Mouse (Mus musculus): ENCODE measurements at regions not wholly inside any gene's neighbourhood (a gene's known extent, or its start where the extent isn't known, plus 50 kb on each side); places are given as distances from the start of the nearest gene placed in this dataset.

- no peak; the same call in 1 of the 2 replicates for ATAC-seq
- 58% methylated on average over 15 of the region's 15 CpGs for WGBS
- no peak overlapping the region for H3K4me3 ChIP-seq (replicated peaks)
- no peak overlapping the region for H3K27ac ChIP-seq
- H3K27me3 ChIP-seq (replicated peaks), result no peaks in the 10 kb centered on the region
- H3K4me2 ChIP-seq (replicated peaks), result no peak overlapping the region
- H3K9ac ChIP-seq, result no peak overlapping the region
- H3K9me3 ChIP-seq, result no peaks in the 10 kb centered on the region
- H3K4me1 ChIP-seq (replicated peaks), result peaks cover 11% of the 10 kb centered on the region
- no peaks in the 10 kb centered on the region for H3K36me3 ChIP-seq
Observed at GRCm38 (mm10) chr6:117675059-117675800, 165.8 kb upstream of the Zfp637 start.

DNA sequence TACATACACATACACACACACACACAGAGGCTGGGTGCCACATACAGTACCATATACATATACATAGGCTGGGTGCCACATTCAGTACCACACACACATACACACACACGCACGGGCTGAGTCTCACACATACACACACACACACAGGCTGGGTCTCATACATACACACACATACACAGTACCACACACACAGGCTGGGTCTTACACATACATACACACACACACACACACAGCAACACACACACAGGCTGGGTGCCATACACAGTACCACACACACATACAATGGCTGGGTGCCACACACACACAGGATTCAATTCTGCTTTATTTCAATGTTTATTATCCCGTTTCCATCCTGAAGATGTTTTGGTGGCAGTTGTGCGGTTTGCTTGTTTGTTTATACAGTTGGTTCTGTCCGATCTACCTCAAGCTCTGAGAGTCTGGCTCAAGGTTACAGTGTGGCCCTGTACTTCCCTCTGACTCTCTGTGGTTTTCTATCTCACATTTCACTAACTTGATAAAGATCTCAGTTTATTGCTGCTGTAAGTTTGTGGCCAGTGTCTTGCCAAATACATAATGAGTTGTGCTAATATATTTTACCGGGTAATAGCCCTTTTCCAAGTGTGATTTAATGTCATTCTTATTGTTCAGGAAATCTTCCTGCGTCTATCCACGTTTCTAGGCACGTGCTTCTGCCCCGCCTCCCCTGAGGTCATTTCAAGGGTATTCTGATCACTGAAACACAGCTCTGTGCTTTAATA is 164.7 kb upstream of the Zfp637 start:
- no peak overlapping the region for H3K9ac ChIP-seq
- no peaks in the 10 kb centered on the region for H3K36me3 ChIP-seq
- no peak overlapping the region for H3K4me2 ChIP-seq (replicated peaks)
- H3K9me3 ChIP-seq, result no peaks in the 10 kb centered on the region
- 0 out of 2 replicates have a peak, but pooled peaks have one; percentile 41 for ATAC-seq
- H3K4me3 ChIP-seq (replicated peaks), result no peak overlapping the region
- H3K4me1 ChIP-seq (replicated peaks), result peaks cover 9% of the 10 kb centered on the region; the same call in 1 of the 2 replicates
- H3K27ac ChIP-seq, result no peak overlapping the region
- H3K27me3 ChIP-seq (replicated peaks), result no peaks in the 10 kb centered on the region
- WGBS, result 49% methylated on average over 10 of the region's 10 CpGs

GRCm38 (mm10) chr6:117677062-117677461 is 163.9 kb upstream of the Zfp637 start:
- no peak overlapping the region for H3K4me2 ChIP-seq (replicated peaks)
- H3K4me1 ChIP-seq (replicated peaks), result peaks cover 9% of the 10 kb centered on the region; the same call in 1 of the 2 replicates
- no peak overlapping the region for H3K4me3 ChIP-seq (replicated peaks)
- no peaks in the 10 kb centered on the region for H3K27me3 ChIP-seq (replicated peaks)
- no peaks in the 10 kb centered on the region for H3K9me3 ChIP-seq
- 62% methylated on average over 7 of the region's 7 CpGs for WGBS
- no peak for ATAC-seq
- no peak overlapping the region; the same call in 1 of the 2 replicates for H3K27ac ChIP-seq
- H3K36me3 ChIP-seq, result no peaks in the 10 kb centered on the region
- no peak overlapping the region for H3K9ac ChIP-seq

DNA sequence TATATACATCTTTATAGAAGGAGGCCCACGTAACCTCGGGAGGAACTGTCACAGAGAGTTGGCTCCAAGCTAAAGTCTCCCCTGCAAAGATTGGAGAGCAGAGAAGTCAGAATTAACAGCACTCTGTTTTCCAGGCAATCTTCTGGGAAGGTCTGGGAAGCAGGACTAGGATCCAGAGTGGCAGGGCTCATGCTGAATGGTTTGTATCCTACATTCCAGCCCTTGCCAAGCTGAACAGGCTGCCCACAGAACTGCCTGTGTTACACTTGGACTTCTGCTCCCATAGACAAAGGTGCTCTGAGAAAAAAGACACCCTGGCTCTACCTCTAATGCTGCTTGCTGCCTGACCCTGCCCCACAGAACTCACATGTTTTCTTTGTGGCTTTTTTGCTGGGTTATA is 163.2 kb upstream of the Zfp637 start:
- H3K9me3 ChIP-seq, result no peaks in the 10 kb centered on the region
- H3K36me3 ChIP-seq, result no peaks in the 10 kb centered on the region
- H3K27me3 ChIP-seq (replicated peaks), result no peaks in the 10 kb centered on the region
- no peak overlapping the region for H3K9ac ChIP-seq
- H3K27ac ChIP-seq, result 0 out of 2 replicates have a peak overlapping the region, but pooled peaks have one; percentile 37
- peaks cover 9% of the 10 kb centered on the region; the same call in 1 of the 2 replicates for H3K4me1 ChIP-seq (replicated peaks)
- WGBS, result 79% methylated on average over 2 of the region's 2 CpGs
- H3K4me3 ChIP-seq (replicated peaks), result no peak overlapping the region
- H3K4me2 ChIP-seq (replicated peaks), result no peak overlapping the region
- ATAC-seq, result no peak

DNA sequence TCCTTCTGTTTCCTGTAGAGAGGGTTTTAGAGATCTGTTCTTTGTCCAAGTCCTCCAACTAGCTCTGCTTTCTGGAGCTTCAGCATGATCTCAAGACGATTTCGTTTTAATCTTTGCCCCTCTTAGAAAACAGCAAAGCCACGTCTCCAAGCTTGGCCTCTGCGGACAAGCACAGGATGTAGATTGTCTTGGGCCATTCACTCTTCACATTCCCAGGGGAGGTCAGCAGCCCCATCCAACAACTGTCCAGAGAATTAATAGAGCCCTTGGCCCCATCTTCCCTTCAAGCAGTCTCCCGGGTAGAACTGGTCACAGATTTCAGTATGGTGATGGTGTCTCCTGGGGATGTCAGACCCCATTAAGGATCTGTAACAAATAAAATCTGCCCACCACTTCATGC is 162.7 kb upstream of the Zfp637 start:
- H3K27ac ChIP-seq, result no peak overlapping the region
- H3K9me3 ChIP-seq, result no peaks in the 10 kb centered on the region
- no peak for ATAC-seq
- H3K4me3 ChIP-seq (replicated peaks), result no peak overlapping the region
- H3K4me1 ChIP-seq (replicated peaks), result peaks cover 9% of the 10 kb centered on the region; the same call in 1 of the 2 replicates
- no peaks in the 10 kb centered on the region for H3K36me3 ChIP-seq
- no peaks in the 10 kb centered on the region for H3K27me3 ChIP-seq (replicated peaks)
- no peak overlapping the region for H3K9ac ChIP-seq
- 49% methylated on average over 5 of the region's 5 CpGs for WGBS
- no peak overlapping the region for H3K4me2 ChIP-seq (replicated peaks)

GRCm38 (mm10) chr6:117678877-117679276 is 162.1 kb upstream of the Zfp637 start:
- WGBS, result 42% methylated on average over 4 of the region's 4 CpGs
- H3K4me3 ChIP-seq (replicated peaks), result no peak overlapping the region
- no peak for ATAC-seq
- no peaks in the 10 kb centered on the region for H3K9me3 ChIP-seq
- no peaks in the 10 kb centered on the region for H3K27me3 ChIP-seq (replicated peaks)
- H3K4me1 ChIP-seq (replicated peaks), result peaks cover 9% of the 10 kb centered on the region; the same call in 1 of the 2 replicates
- no peak overlapping the region for H3K4me2 ChIP-seq (replicated peaks)
- H3K27ac ChIP-seq, result no peak overlapping the region
- H3K9ac ChIP-seq, result no peak overlapping the region
- no peaks in the 10 kb centered on the region for H3K36me3 ChIP-seq

DNA sequence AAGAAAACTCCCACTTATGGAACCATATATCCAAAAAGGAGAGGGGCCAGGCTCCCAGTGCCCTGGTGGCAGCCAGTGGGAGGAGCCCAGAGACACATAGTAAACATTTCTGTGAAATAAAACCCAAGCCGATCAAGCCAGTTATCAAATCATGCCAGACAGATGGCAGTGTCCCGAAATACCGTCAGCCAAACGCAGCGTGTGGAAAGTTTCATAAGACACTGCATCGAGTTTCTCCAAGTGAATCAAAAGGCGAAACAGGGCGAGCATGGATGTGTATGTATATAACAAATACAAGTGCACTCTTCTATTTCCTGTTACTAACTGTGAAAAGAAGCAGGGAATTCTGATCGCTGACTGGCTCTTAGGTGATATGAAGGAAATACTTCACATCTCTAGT is 154.8 kb upstream of the Zfp637 start:
- ATAC-seq, result no peak
- no peak overlapping the region for H3K4me3 ChIP-seq (replicated peaks)
- 63% methylated on average over 9 of the region's 9 CpGs for WGBS
- no peaks in the 10 kb centered on the region for H3K9me3 ChIP-seq
- H3K27me3 ChIP-seq (replicated peaks), result no peaks in the 10 kb centered on the region
- H3K9ac ChIP-seq, result no peak overlapping the region
- H3K4me2 ChIP-seq (replicated peaks), result no peak overlapping the region
- H3K4me1 ChIP-seq (replicated peaks), result peaks cover 4% of the 10 kb centered on the region; the same call in 1 of the 2 replicates
- no peak overlapping the region for H3K27ac ChIP-seq
- no peaks in the 10 kb centered on the region for H3K36me3 ChIP-seq

DNA sequence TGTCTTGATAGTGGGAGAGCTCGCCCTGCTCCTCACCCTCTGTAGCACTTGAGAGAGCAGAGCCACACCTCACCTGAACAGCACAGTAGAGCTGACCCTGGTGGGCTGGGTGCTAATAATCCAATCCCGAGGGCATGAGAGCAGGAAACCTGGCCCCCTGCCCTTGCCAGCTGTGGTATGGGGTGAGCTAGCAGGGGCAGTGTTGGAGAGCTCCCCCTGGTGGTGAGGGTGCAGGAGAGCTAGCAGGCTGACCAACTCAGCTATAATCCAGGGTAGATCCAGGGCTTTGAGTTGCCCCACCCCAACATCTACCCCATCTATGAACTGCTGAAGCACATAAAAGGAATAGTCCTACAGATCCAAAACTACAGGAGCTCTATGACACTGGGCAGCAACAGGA is 153.9 kb upstream of the Zfp637 start:
- 80% methylated on average over 2 of the region's 2 CpGs for WGBS
- no peak overlapping the region for H3K4me2 ChIP-seq (replicated peaks)
- no peaks in the 10 kb centered on the region for H3K27me3 ChIP-seq (replicated peaks)
- H3K27ac ChIP-seq, result no peak overlapping the region
- H3K36me3 ChIP-seq, result no peaks in the 10 kb centered on the region
- no peaks in the 10 kb centered on the region for H3K9me3 ChIP-seq
- H3K9ac ChIP-seq, result no peak overlapping the region
- H3K4me1 ChIP-seq (replicated peaks), result peaks cover 4% of the 10 kb centered on the region; the same call in 1 of the 2 replicates
- no peak for ATAC-seq
- no peak overlapping the region for H3K4me3 ChIP-seq (replicated peaks)

DNA sequence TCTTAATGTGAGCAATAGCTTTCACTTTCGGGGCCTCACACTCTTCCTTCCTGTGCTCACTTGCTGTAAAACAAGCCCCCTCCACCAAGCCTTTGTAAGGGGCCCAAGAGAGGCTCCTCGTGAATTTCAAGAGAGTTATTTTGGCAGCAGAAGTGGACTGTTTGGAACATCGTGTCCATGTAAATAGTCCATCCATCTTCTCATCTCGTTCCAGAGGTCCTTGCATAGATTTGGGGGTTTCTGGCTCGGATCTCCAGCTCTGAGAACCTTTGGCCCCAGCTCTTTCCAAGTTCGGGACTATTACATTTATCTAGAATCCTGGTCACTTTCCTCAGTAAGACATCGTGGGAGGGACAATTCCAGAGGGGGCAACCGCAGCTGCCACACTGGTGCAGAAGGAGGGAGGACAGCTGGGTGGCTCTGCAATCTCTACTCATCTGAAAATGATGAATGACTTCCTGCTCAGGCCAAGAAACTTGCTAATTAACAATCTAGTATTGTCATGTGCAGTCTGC is 152.3 kb upstream of the Zfp637 start:
- ATAC-seq, result 0 out of 2 replicates have a peak, but pooled peaks have one; percentile 25

DNA sequence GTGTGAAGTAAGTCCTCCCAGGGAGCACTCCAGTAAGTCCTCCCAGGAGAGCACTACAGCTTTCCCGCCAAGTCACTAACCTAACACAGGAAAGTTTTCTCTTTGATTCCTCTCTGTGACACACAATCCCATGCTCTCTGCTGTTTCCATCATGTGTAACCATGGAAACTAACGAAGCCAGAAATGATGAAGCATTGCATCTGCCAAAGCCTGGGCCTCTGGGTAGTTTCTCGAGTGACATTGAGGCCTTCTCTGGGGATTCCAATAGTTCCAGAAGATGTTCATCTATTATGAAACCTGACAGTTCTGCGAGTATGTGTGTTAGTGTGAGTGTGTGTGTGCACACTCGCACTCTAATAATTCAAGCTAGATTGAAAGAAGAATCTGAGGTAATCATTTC is 140.7 kb upstream of the Zfp637 start:
- Histone ChIP-seq H3K36me3 (no peaks in the 10 kb centered on the region), H3K27me3 (replicated peaks) (no peaks in the 10 kb centered on the region), H3K9ac (no peak overlapping the region), H3K27ac (no peak overlapping the region), H3K4me1 (replicated peaks) (no peaks in the 10 kb centered on the region), H3K4me2 (replicated peaks) (no peak overlapping the region), H3K9me3 (no peaks in the 10 kb centered on the region), H3K4me3 (replicated peaks) (no peak overlapping the region)
- 69% methylated on average over 5 of the region's 5 CpGs for WGBS
- ATAC-seq, result no peak

More for the DNA sequence above, 152.3 kb upstream of the Zfp637 start:
- H3K4me2 ChIP-seq (replicated peaks), result no peak overlapping the region
- H3K27me3 ChIP-seq (replicated peaks), result no peaks in the 10 kb centered on the region
- no peak overlapping the region for H3K4me3 ChIP-seq (replicated peaks)
- H3K4me1 ChIP-seq (replicated peaks), result peaks cover 4% of the 10 kb centered on the region; the same call in 1 of the 2 replicates
- 32% methylated on average over 8 of the region's 8 CpGs for WGBS
- no peaks in the 10 kb centered on the region for H3K36me3 ChIP-seq
- H3K9me3 ChIP-seq, result no peaks in the 10 kb centered on the region
- H3K9ac ChIP-seq, result no peak overlapping the region
- H3K27ac ChIP-seq, result no peak overlapping the region

GRCm38 (mm10) chr6:117701547-117701946 is 139.4 kb upstream of the Zfp637 start:
- H3K4me3 ChIP-seq (replicated peaks), result no peak overlapping the region
- no peak for ATAC-seq
- 96% methylated on average over 5 of the region's 5 CpGs for WGBS
- no peaks in the 10 kb centered on the region for H3K36me3 ChIP-seq
- H3K4me1 ChIP-seq (replicated peaks), result no peaks in the 10 kb centered on the region
- no peak overlapping the region for H3K4me2 ChIP-seq (replicated peaks)
- H3K27me3 ChIP-seq (replicated peaks), result no peaks in the 10 kb centered on the region
- no peaks in the 10 kb centered on the region for H3K9me3 ChIP-seq
- no peak overlapping the region for H3K27ac ChIP-seq
- H3K9ac ChIP-seq, result no peak overlapping the region

- Histone ChIP-seq H3K9ac (no peak overlapping the region), H3K9me3 (no peaks in the 10 kb centered on the region), H3K4me2 (replicated peaks) (no peak overlapping the region), H3K27me3 (replicated peaks) (no peaks in the 10 kb centered on the region), H3K27ac (no peak overlapping the region), H3K36me3 (no peaks in the 10 kb centered on the region), H3K4me1 (replicated peaks) (no peaks in the 10 kb centered on the region), H3K4me3 (replicated peaks) (no peak overlapping the region)
- peak; percentile 83 for ATAC-seq
- WGBS, result 49% methylated on average over 2 of the region's 2 CpGs
Observed at GRCm38 (mm10) chr6:117706006-117706405, 135.0 kb upstream of the Zfp637 start.
